Mouse (Mus musculus) embryonic facial prominence, embryonic 14.5 days (tissue): ENCODE results near the gene Rpl14. TPM values are rescaled to one million over a fixed set of nuclear protein-coding genes. Genes with fewer than 3 reads are reported as not detected.

Experiments used
- ATAC-seq: fragments of 200-750 bp; cut with Nextera tagmentation; 2 replicates; pipeline ENCODE4 v1.8.0; 2017; ENCODE audit warnings: low read depth, moderate number of reproducible peaks, moderate TSS enrichment
- DNase-seq: peaks from one replicate; pipeline ENCODE4 v3.0.0-alpha.2; 2015; ENCODE audit warnings: low spot score
- H3K27ac ChIP-seq: fragments of 300-500 bp; sonication (generic); replicated peaks from 2 replicates; pipeline ENCODE4 v1.5.1; 2014; ENCODE audit warnings: low read depth, mild to moderate bottlenecking, low read length, moderate library complexity
- H3K27me3 ChIP-seq: fragments of 300-500 bp; sonication (generic); replicated peaks from 2 replicates; pipeline ENCODE4 v1.6.1; 2014; ENCODE audit warnings: low read length; ENCODE audit not compliant: control insufficient read depth, insufficient read depth
- H3K36me3 ChIP-seq: fragments of 300-500 bp; sonication (generic); 2 replicates; pipeline ENCODE4 v1.6.1; 2014; ENCODE audit warnings: low read length, mixed read lengths; ENCODE audit not compliant: control insufficient read depth, insufficient read depth
- H3K4me1 ChIP-seq: fragments of 300-500 bp; sonication (generic); 2 replicates; pipeline ENCODE4 v1.6.1; 2014; ENCODE audit warnings: antibody characterized with exemption, low read length; ENCODE audit not compliant: control insufficient read depth, insufficient read depth
- H3K4me2 ChIP-seq: fragments of 300-500 bp; sonication (generic); 2 replicates; pipeline ENCODE4 v1.6.1; 2014; ENCODE audit warnings: low read depth, mild to moderate bottlenecking, low read length, moderate library complexity, mixed read lengths
- H3K4me3 ChIP-seq: fragments of 300-500 bp; sonication (generic); 2 replicates; pipeline ENCODE4 v1.5.1; 2014; ENCODE audit warnings: low read depth, mild to moderate bottlenecking, low read length
- H3K9ac ChIP-seq: fragments of 300-500 bp; sonication (generic); 2 replicates; pipeline ENCODE4 v1.6.1; 2014; ENCODE audit warnings: low read depth, mild to moderate bottlenecking, low read length, moderate library complexity, mixed read lengths
- H3K9me3 ChIP-seq: fragments of 300-500 bp; sonication (generic); 2 replicates; pipeline ENCODE4 v1.6.1; 2016; ENCODE audit warnings: low read length; ENCODE audit not compliant: control insufficient read depth
- WGBS: fragments of 180-500 bp; shearing (Covaris S2); extraction: QIAGEN DNeasy Blood & Tissue Kit; methylation state at CpG from one replicate; pipeline ENCODE4 v1.1.7; 2014; 5-methylcytosine and 5-hydroxymethylcytosine counted together
- polyA plus RNA-seq: library from polyadenylated mRNA; unstranded; fragments of >200 nt; fragmentation: Nextera tagmentation; extraction: Ambion mirVana; gene quantifications from 2 replicates; pipeline ENCODE4 v1.2.1, GENCODE M21; 2014

Rpl14 gene
- polyA plus RNA-seq, 1 experiment from 2014 or later, result 1,026 TPM

DNA sequence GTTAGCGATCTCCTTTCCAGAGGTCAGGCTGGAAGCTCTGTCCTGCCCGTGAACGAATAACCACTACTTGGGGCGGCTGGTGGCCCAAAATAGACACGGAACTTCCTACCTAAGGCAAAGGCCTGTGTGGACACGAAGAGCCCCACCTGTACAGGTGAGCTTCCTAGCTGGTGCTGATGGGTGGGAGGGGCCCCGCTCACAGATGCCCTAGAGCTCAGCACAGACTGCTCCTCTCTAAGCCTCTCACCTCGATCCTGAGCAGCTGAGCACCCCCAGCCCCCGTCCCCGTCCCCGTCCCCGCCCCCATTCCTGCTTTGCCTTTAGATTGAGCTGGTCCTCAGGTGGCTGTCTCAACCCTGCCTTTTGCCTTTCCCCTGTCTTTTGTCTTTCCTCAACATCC, 32.7 kb downstream of the Rpl14 start:
- peak overlapping the region; percentile 74 for H3K27ac ChIP-seq
- peaks cover 17% of the 10 kb centered on the region for H3K9me3 ChIP-seq
- H3K4me1 ChIP-seq, result peaks cover 27% of the 10 kb centered on the region
- no peak overlapping the region for H3K4me3 ChIP-seq
- no peaks in the 10 kb centered on the region for H3K36me3 ChIP-seq
- DNase-seq, result peak; percentile 70
- ATAC-seq, result peak; percentile 56; the same call in 1 of the 2 replicates
- no peak overlapping the region for H3K9ac ChIP-seq
- no peaks in the 10 kb centered on the region for H3K27me3 ChIP-seq
- peak overlapping the region; percentile 44 for H3K4me2 ChIP-seq
- WGBS, result 16% methylated on average over 10 of the region's 12 CpGs

DNA sequence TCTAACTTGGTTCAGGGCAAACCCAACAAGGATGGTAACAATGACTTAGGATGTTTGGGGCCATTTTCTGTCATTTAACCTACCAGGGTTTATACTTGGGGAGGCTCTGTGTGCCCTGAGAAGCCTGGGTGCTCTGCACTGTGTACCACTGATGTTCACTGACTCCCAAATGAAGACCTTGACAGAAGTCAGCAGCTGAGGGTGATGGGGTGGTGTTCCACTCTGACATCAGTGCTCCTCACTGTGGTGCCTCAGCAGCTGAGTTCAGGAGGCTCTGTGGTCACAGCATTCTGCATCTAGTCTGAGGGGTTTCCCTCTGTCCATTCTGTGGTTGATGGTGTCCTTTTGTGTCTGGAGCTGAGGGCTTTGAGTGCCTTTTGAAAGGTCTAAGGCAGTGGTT, 39.8 kb downstream of the Rpl14 start:
- Histone ChIP-seq H3K4me2 (no peak overlapping the region), H3K4me3 (no peak overlapping the region), H3K27me3 (no peaks in the 10 kb centered on the region), H3K27ac (no peak overlapping the region), H3K4me1 (no peaks in the 10 kb centered on the region), H3K9me3 (peaks cover 17% of the 10 kb centered on the region), H3K9ac (no peak overlapping the region), H3K36me3 (no peaks in the 10 kb centered on the region)
- DNase-seq, result no peak
- no peak for ATAC-seq

DNA sequence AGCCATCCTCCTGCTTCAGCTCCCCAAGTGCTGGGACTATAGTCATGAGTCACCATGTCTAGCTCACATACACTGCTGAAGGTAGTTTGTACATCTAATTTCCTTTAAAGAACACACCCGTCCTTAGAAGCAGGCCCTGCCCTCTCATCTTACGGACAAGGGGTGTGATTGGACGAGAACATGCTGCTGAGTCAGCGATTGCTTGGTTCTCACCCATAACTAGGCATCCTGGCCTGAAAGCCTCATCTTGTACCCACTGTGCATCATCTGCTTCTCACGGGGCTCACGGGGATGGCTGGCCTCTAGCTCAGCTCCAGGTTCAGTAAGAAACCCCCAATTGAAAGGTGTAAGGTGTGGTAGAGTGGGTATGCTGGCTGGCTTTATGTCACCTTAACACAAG, 42.8 kb downstream of the Rpl14 start:
- Histone ChIP-seq H3K36me3 (no peaks in the 10 kb centered on the region), H3K4me3 (no peak overlapping the region), H3K9ac (no peak overlapping the region), H3K27ac (no peak overlapping the region), H3K4me2 (no peak overlapping the region), H3K9me3 (no peaks in the 10 kb centered on the region), H3K4me1 (0 out of 2 replicates have a peak, but pooled peaks cover 2% of the 10 kb centered on the region), H3K27me3 (no peaks in the 10 kb centered on the region)
- no peak for ATAC-seq
- 90% methylated on average over 6 of the region's 6 CpGs for WGBS
- no peak for DNase-seq

DNA sequence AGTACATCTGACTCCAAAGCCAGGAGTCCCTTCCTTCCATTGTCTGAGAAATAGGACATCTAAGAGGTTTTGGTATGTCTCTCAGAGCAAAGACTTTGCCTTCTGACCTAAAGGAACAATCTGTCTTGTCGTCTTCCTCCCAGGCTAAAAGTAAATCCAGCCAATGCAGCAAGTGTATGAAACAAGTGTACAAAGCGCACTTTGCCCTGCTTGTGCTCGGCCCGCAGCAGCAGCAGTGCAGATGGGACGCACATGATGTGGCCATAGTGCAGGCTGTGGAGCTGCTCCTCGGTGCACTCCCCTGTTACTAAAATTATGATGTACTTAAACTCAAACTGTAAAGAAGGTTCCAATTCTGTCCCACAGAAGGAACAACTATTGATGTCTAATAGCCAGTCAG, 46.9 kb downstream of the Rpl14 start:
- ATAC-seq, result no peak
- Histone ChIP-seq H3K36me3 (no peaks in the 10 kb centered on the region), H3K9ac (no peak overlapping the region), H3K27ac (no peak overlapping the region), H3K27me3 (no peaks in the 10 kb centered on the region), H3K9me3 (peaks cover 11% of the 10 kb centered on the region), H3K4me3 (no peak overlapping the region), H3K4me2 (no peak overlapping the region), H3K4me1 (peaks cover 12% of the 10 kb centered on the region)
- WGBS, result 73% methylated on average over 6 of the region's 6 CpGs
- no peak for DNase-seq

DNA sequence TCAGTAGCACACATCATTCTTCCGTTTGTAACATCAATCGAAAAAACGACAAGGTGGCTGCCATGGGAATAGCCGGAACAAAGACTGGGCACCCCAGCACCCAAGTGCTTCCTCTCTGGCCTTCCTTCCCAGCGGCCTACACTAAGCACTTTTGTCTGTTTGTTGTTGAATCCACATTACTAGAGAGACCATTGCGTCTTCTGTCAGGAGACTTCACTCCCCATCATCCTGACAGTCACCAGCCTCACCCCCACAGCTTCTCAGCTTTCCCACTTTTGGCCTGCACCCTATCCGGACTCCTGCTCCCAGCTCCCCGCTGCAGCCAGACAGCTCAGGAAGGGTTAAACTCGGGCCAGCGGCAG, 48.1 kb downstream of the Rpl14 start:
- H3K4me3 ChIP-seq, result peak overlapping the region; percentile 31
- WGBS, result 15% methylated on average over 10 of the region's 10 CpGs

DNA sequence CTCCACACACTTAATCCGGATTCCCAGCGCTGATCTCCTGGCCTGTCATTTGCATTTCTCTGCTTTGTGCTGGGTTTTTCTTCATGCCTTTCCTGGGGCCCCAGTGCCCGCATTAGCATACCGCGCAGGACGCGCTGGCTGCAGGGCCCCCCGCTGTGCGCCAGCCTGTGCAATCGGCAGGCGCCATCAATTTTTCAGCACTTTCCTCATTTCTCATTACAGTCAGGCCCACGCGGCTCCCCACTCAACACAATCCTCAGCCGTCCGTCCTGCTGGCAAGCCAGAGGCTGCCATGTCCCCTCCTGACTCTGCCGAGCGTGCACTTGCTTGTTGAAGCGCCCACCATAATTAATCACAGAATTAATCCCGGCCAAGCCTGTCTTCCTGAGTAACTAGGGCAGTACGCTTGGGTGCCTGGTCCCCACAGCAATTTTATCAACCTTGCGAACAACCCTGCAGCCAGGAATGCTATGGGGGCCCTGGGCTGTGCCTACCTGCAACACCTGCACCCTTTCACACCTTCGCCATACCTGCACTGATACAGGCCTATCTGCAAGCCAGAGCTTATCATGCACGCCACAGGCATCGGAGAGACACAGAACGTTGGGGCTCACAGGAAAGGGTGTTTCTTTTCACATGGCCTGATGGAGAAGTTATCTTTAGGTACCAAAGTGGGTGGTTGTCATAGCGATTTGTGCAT, 48.6 kb downstream of the Rpl14 start:
- Histone ChIP-seq H3K27ac (peak overlapping the region; percentile 50), H3K36me3 (no peaks in the 10 kb centered on the region), H3K9ac (peak overlapping the region; percentile 56; the same call in 1 of the 2 replicates), H3K4me2 (peak overlapping the region; percentile 56), H3K4me3 (peak overlapping the region; percentile 31), H3K9me3 (peaks cover 15% of the 10 kb centered on the region), H3K27me3 (no peaks in the 10 kb centered on the region), H3K4me1 (peaks cover 12% of the 10 kb centered on the region)
- ATAC-seq (peak; percentile 93), DNase-seq (peak; percentile 81)
- WGBS, result 12% methylated on average over 26 of the region's 26 CpGs

More for the DNA sequence above, 48.1 kb downstream of the Rpl14 start:
- Histone ChIP-seq H3K9me3 (peaks cover 12% of the 10 kb centered on the region), H3K27me3 (no peaks in the 10 kb centered on the region), H3K4me1 (peaks cover 12% of the 10 kb centered on the region), H3K36me3 (no peaks in the 10 kb centered on the region), H3K4me2 (peak overlapping the region; percentile 56), H3K9ac (peak overlapping the region; percentile 56; the same call in 1 of the 2 replicates), H3K27ac (peak overlapping the region; percentile 50)
- ATAC-seq, result no peak
- no peak for DNase-seq

DNA sequence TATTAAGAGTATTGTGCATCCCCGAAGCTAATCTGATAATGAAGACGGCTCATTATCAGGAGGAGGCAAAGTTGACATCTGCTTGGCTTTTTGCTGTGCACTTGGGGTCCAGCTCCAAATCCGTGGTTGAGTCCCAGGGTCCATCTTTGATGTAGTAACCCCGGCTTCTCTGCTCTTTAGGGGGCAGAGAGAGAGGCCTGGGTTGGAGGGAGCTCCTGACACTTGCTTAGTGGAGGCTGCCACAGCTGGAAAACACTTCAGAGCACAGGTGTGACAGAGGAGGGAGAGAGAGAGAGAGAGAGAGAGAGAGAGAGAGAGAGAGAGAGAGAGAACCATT, 49.1 kb downstream of the Rpl14 start:
- WGBS, result 30% methylated on average over 4 of the region's 4 CpGs
- Histone ChIP-seq H3K4me2 (no peak overlapping the region), H3K27ac (no peak overlapping the region)

More for the DNA sequence above, 49.1 kb downstream of the Rpl14 start:
- no peaks in the 10 kb centered on the region for H3K36me3 ChIP-seq
- peaks cover 20% of the 10 kb centered on the region for H3K9me3 ChIP-seq
- DNase-seq, result no peak
- H3K4me3 ChIP-seq, result no peak overlapping the region
- H3K9ac ChIP-seq, result no peak overlapping the region
- no peak for ATAC-seq
- H3K27me3 ChIP-seq, result no peaks in the 10 kb centered on the region
- H3K4me1 ChIP-seq, result peaks cover 12% of the 10 kb centered on the region

Other genes starting within 250 kb of the Rpl14 start
- gene Eif1b, start 79.2 kb upstream of the Rpl14 start, polyA plus RNA-seq, result 160 and 166 TPM in 2 replicates
- 6.9 and 10.0 TPM in 2 replicates for gene Entpd3, start 31.6 kb upstream of the Rpl14 start, polyA plus RNA-seq